Mouse (Mus musculus): ENCODE measurements around the gene Cldnd2.

DNA sequence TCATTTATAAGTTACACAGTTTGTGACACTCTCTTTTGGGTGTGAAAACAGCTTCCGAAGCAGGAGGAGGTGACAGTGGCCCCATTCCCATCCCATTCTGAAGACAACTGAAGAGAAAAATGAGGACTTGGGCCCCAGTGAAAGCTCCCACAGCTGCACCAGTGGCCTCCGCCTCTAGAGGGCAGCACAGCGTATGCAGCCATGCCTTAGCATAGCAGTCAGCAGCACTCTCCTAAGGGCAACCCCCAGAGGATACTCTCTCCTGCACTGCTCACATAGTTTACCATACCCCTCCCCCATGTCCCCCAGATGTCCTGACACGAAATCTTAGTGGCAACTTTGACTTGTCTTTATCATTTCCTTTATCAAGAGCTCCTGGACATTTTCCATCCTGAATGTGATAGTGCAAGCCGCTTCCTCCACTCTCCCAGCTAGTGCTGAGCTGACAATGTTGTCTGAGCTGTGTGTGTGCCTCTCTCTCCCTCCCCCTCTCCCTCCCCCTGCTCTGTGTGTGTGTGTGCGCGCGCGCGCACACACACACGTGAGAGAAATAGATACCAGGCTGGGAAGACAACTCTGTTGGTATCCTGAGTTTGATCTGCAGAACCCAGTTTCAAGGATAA, 17.5 kb upstream of the Cldnd2 start:
- TF ChIP-seq MYOD1 (IDR thresholded peaks at IDR 0.05; ENCODE audit: control insufficient read depth, insufficient read length, low read depth) (no peak), CTCF (IDR thresholded peaks at IDR 0.05; ENCODE audit: control insufficient read depth, insufficient read depth, insufficient read length) (peak; percentile 90), CEBPB (IDR thresholded peaks at IDR 0.05; ENCODE audit: low read depth) (no peak), USF1 (IDR thresholded peaks at IDR 0.05; ENCODE audit: low read depth) (no peak)

Measured in C2C12 (cell line).